Comparison of ENCODE assay signal across 8 mouse cellular contexts in genomic region chr13:62760432-62761415, GRCm38 (mm10). TPM values are rescaled to one million over a fixed set of nuclear protein-coding genes. Genes with fewer than 3 reads are reported as not detected.
DNase-seq lines count a peak whose midpoint lies in the region; ATAC-seq and TF ChIP-seq lines count a peak whose summit lies in the region.
"Not testable (repeated sequence)": the region's sequence is repeated elsewhere in the genome, so short reads cannot be mapped to it uniquely, and the experiment has no call there.

Gene Platr25, minus strand, starts transcription at chr13:62760709.

- not testable (repeated sequence) for TF ChIP-seq EP300 in stomach, postnatal 0 days (optimal IDR thresholded peaks at IDR 0.05)

- not testable (repeated sequence) for TF ChIP-seq CTCF in G1E (IDR thresholded peaks at IDR 0.05; ENCODE audit: low read depth, low read length); stomach, postnatal 0 days (IDR thresholded peaks at IDR 0.05; ENCODE audit: low read depth)

- ATAC-seq in G1E (ENCODE audit: extremely low read depth, insufficient number of reproducible peaks, low FRiP score, poor library complexity, severe bottlenecking), result not testable (repeated sequence)
- ATAC-seq in forebrain, embryonic 16.5 days, result peak; percentile 99
- peak; percentile 95 for ATAC-seq in liver, embryonic 16.5 days (ENCODE audit: low read depth)
- peak; percentile 97 for ATAC-seq in neural tube, embryonic 12.5 days (ENCODE audit: low FRiP score, low read depth)
- peak; percentile 79 for ATAC-seq in stomach, postnatal 0 days (ENCODE audit: low FRiP score, low TSS enrichment)

- H3K27me3 ChIP-seq in G1E (ENCODE audit: insufficient read depth, low read length); forebrain, embryonic 16.5 days (replicated peaks; ENCODE audit: control insufficient read depth, insufficient read depth, low read length); liver, embryonic 16.5 days (ENCODE audit: control insufficient read depth, insufficient read depth, low read depth, low read length); neural tube, embryonic 12.5 days (replicated peaks); stomach, postnatal 0 days (ENCODE audit: control insufficient read depth, insufficient read depth, low read length): not testable (repeated sequence)

- intact Hi-C loops in heart, postnatal 36 days (cut with DNase I), result loop anchor here (5.0 kb wide), 1 partner anchor 133 kb away; no protein-coding TSS in a partner anchor

- peak within 1 kb of the TSS; percentile 54 for H3K4me2 ChIP-seq in forebrain, embryonic 16.5 days (ENCODE audit: low read length)
- H3K4me2 ChIP-seq in liver, embryonic 16.5 days (ENCODE audit: low read depth, low read length), result peak within 1 kb of the TSS; percentile 73
- H3K4me2 ChIP-seq in neural tube, embryonic 12.5 days (replicated peaks), result peak within 1 kb of the TSS; percentile 56
- peak within 1 kb of the TSS; percentile 51 for H3K4me2 ChIP-seq in stomach, postnatal 0 days (replicated peaks; ENCODE audit: low read depth)

- not testable (repeated sequence) for H3K4me1 ChIP-seq in G1E (ENCODE audit: insufficient read depth, low read depth, low read length); forebrain, embryonic 16.5 days (replicated peaks; ENCODE audit: control insufficient read depth, insufficient read depth, low read length); liver, embryonic 16.5 days (ENCODE audit: control insufficient read depth, low read depth, low read length); neural tube, embryonic 12.5 days; stomach, postnatal 0 days (replicated peaks; ENCODE audit: control insufficient read depth, insufficient read depth)

- not testable (repeated sequence) for H3K9me3 ChIP-seq in G1E (replicated peaks); forebrain, embryonic 16.5 days (ENCODE audit: control insufficient read depth, low read length); liver, embryonic 16.5 days (replicated peaks; ENCODE audit: control insufficient read depth, low read length); neural tube, embryonic 12.5 days; stomach, postnatal 0 days (ENCODE audit: control insufficient read depth, low read length)

- peak within 1 kb of the TSS; percentile 33; the same call in 1 of the 2 replicates for H3K4me3 ChIP-seq in G1E (ENCODE audit: low read depth, low read length)
- H3K4me3 ChIP-seq in forebrain, embryonic 16.5 days (replicated peaks; ENCODE audit: low read length), result peak within 1 kb of the TSS; percentile 53
- peak within 1 kb of the TSS; percentile 66 for H3K4me3 ChIP-seq in liver, embryonic 16.5 days (ENCODE audit: low read depth, low read length)
- H3K4me3 ChIP-seq in neural tube, embryonic 12.5 days, result peak within 1 kb of the TSS; percentile 42
- peak within 1 kb of the TSS; percentile 47 for H3K4me3 ChIP-seq in stomach, postnatal 0 days (ENCODE audit: low read depth, low read length)

- not testable (repeated sequence) for DNase-seq in G1E (ENCODE audit: low spot score)
- peak; percentile 45 to 58 for DNase-seq in cerebellum, adult 18-20 months
- peak; percentile 57 to 63 for DNase-seq in heart, postnatal 36 days
- DNase-seq in layer of hippocampus, adult 11-12 months (ENCODE audit: low spot score), result peak; percentile 56
- peak; percentile 69 for DNase-seq in stomach, postnatal 0 days (ENCODE audit: low spot score)

- not testable (repeated sequence) for H3K27ac ChIP-seq in forebrain, embryonic 16.5 days (ENCODE audit: low read length); liver, embryonic 16.5 days (ENCODE audit: low read length); neural tube, embryonic 12.5 days; stomach, postnatal 0 days (replicated peaks)

- H3K9ac ChIP-seq in forebrain, embryonic 16.5 days (replicated peaks; ENCODE audit: low read depth, low read length), result peak within 1 kb of the TSS; percentile 59
- H3K9ac ChIP-seq in liver, embryonic 16.5 days (ENCODE audit: low read depth, low read length), result peak within 1 kb of the TSS; percentile 58
- H3K9ac ChIP-seq in neural tube, embryonic 12.5 days, result peak within 1 kb of the TSS; percentile 52
- peak within 1 kb of the TSS; percentile 52; the same call in 1 of the 2 replicates for H3K9ac ChIP-seq in stomach, postnatal 0 days (ENCODE audit: low read length)

- WGBS in forebrain, embryonic 16.5 days, result 10% methylated on average over 20 of the region's 20 CpGs
- 9% methylated on average over 20 of the region's 20 CpGs for WGBS in liver, embryonic 16.5 days (ENCODE audit: insufficient replicate concordance)
- WGBS in neural tube, embryonic 12.5 days, result 12% methylated on average over 20 of the region's 20 CpGs
- WGBS in stomach, postnatal 0 days, result 7% methylated on average over 20 of the region's 20 CpGs

- H3K36me3 ChIP-seq in G1E (replicated peaks); forebrain, embryonic 16.5 days (ENCODE audit: control insufficient read depth, insufficient read depth); liver, embryonic 16.5 days (ENCODE audit: control insufficient read depth, insufficient read depth); neural tube, embryonic 12.5 days; stomach, postnatal 0 days (ENCODE audit: control insufficient read depth, insufficient read depth, low read length): not testable (repeated sequence)

RNA-seq across cellular contexts. Expression of gene Platr25, which starts in this region (rescaled TPM):
- total RNA-seq in G1E (2014; fragmentation: Nextera tagmentation), result not detected in 2 replicates
- total RNA-seq in G1E (2017), result 0.29 and 0.49 TPM in 2 replicates
- not detected in 2 replicates for polyA plus RNA-seq in G1E (2012)
- polyA plus RNA-seq in forebrain, embryonic 16.5 days (2015; fragmentation: Nextera tagmentation; extraction: Ambion mirVana), result 40.3 and 42.1 TPM in 2 replicates
- total RNA-seq in heart, postnatal 36 days (2021), result 1 to 10 TPM; 2.1 to 2.2 TPM
- 3.2 and 3.4 TPM in 2 replicates for polyA plus RNA-seq in liver, embryonic 16.5 days (2015; fragmentation: Nextera tagmentation; extraction: Ambion mirVana)
- polyA plus RNA-seq in neural tube, embryonic 12.5 days (2016; fragmentation: Nextera tagmentation; extraction: Ambion mirVana), result 29.3 and 33.7 TPM in 2 replicates
- 8.5 and 8.7 TPM in 2 replicates for polyA plus RNA-seq in stomach, postnatal 0 days (2015; fragmentation: Nextera tagmentation; extraction: Ambion mirVana)
